ENCODE assay signal across 24 mouse cellular contexts in the genomic region with DNA sequence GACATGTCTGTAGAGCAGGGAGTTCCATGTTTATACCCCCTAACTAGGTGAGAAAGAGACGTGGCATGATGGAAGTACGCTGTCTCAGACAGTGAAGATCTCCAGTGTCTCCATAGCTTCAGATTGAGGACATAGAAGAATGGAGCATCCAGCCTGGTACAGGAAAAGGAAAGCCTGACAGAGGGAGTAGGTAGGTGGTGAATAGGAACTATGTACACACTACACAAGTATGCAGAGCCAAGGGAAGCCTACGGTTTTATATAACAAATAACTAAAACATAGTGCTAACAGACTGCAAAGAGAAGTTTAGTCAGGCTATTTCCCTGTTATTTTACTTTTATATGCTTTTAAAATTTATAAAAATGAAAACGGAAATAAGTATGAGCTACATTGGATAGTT.
DNase-seq lines count a peak whose midpoint lies in the region; ATAC-seq and TF ChIP-seq lines count a peak whose summit lies in the region.
"Had no signal": no experiment of that assay in that cellular context is flagged by ENCODE, and none has a peak within 500 bp of the region (broad histone marks: within the 10 kb centered on the region; RNA-seq: fewer than 3 reads in every experiment).

No protein-coding gene starts in this region.

- no peak for TF ChIP-seq CTCF in lung, postnatal 0 days (IDR thresholded peaks at IDR 0.05)

- no peaks in the 10 kb centered on the region for H3K36me3 ChIP-seq in lung, postnatal 0 days (ENCODE audit: insufficient read depth, low read length)
- H3K36me3 ChIP-seq: embryonic facial prominence, embryonic 12.5 days; embryonic facial prominence, embryonic 15.5 days; hindbrain, embryonic 10.5 days; hindbrain, embryonic 13.5 days had no signal

- no peaks in the 10 kb centered on the region for H3K4me1 ChIP-seq in lung, postnatal 0 days (ENCODE audit: insufficient read depth, low read depth, low read length)
- H3K4me1 ChIP-seq: embryonic facial prominence, embryonic 12.5 days; embryonic facial prominence, embryonic 15.5 days; hindbrain, embryonic 10.5 days; hindbrain, embryonic 13.5 days had no signal

- H3K4me2 ChIP-seq in lung, postnatal 0 days (replicated peaks; ENCODE audit: low read depth, low read length), result no peak overlapping the region
- H3K4me2 ChIP-seq: embryonic facial prominence, embryonic 12.5 days; embryonic facial prominence, embryonic 15.5 days; heart, embryonic 11.5 days; hindbrain, embryonic 13.5 days had no signal

- H3K9me3 ChIP-seq in lung, postnatal 0 days (ENCODE audit: low read length), result no peaks in the 10 kb centered on the region
- H3K9me3 ChIP-seq: embryonic facial prominence, embryonic 12.5 days; embryonic facial prominence, embryonic 15.5 days; hindbrain, embryonic 10.5 days; hindbrain, embryonic 13.5 days had no signal

- H3K27ac ChIP-seq in lung, postnatal 0 days (ENCODE audit: low read length), result no peak overlapping the region
- H3K27ac ChIP-seq: embryonic facial prominence, embryonic 12.5 days; embryonic facial prominence, embryonic 15.5 days; hindbrain, embryonic 10.5 days; hindbrain, embryonic 13.5 days had no signal

- WGBS in lung, postnatal 0 days, result 85% methylated on average over 4 of the region's 4 CpGs

- no peak for TF ChIP-seq EP300 in lung, postnatal 0 days (IDR thresholded peaks at IDR 0.05)

- no peaks in the 10 kb centered on the region for H3K27me3 ChIP-seq in lung, postnatal 0 days (replicated peaks; ENCODE audit: insufficient read depth, low read length)
- H3K27me3 ChIP-seq: embryonic facial prominence, embryonic 12.5 days; embryonic facial prominence, embryonic 15.5 days had no signal

- H3K4me3 ChIP-seq in lung, postnatal 0 days (ENCODE audit: low read depth, low read length), result no peak overlapping the region
- H3K4me3 ChIP-seq: embryonic facial prominence, embryonic 12.5 days; embryonic facial prominence, embryonic 15.5 days; hindbrain, embryonic 10.5 days; hindbrain, embryonic 13.5 days had no signal

- ATAC-seq in frontal cortex, adult (ENCODE audit: low TSS enrichment), result peak; percentile 100
- no peak for ATAC-seq in lung, postnatal 0 days
- ATAC-seq: activated CD4-positive, CD25-positive, alpha-beta regulatory T cell, adult 4 months; forebrain, embryonic 14.5 days; forebrain, postnatal 0 days; hindbrain, embryonic 16.5 days had no signal

- H3K9ac ChIP-seq in lung, postnatal 0 days (replicated peaks; ENCODE audit: low read depth), result no peak overlapping the region
- H3K9ac ChIP-seq: embryonic facial prominence, embryonic 12.5 days; embryonic facial prominence, embryonic 15.5 days; forebrain, postnatal 0 days; hindbrain, embryonic 13.5 days had no signal

- DNase-seq in frontal cortex, postnatal 14 days (ENCODE audit: low spot score in 2 of 2), result no peak
- peak; percentile 4 for DNase-seq in layer of hippocampus, adult 9-10 months (ENCODE audit: low spot score)
- DNase-seq in layer of hippocampus, adult 11-12 months (ENCODE audit: low spot score), result no peak
- peak; percentile 3 for DNase-seq in lung, postnatal 0 days (ENCODE audit: low spot score)
- DNase-seq in lung, postnatal 10 days, result no peak
- DNase-seq in kidney, postnatal 4 days, result no peak
- DNase-seq: adrenal gland, adult 8-10 months; adrenal gland, postnatal 25 days; cerebellum, adult 11 months; cerebellum, adult 2 months; cerebellum, adult 9-11 months; cerebellum, postnatal 25 days; forebrain, postnatal 0 days; gastrocnemius, postnatal 10 days; gastrocnemius, postnatal 36 days had no signal

Comparison
In these comparisons a context has a peak if more than half of its experiments do, and no peak if none do; other contexts are left out.
1. DNase-seq: peak in layer of hippocampus, adult 9-10 months (single experiment) and lung, postnatal 0 days (single experiment); none in frontal cortex, postnatal 14 days (0 of 2), layer of hippocampus, adult 11-12 months (single experiment), lung, postnatal 10 days (single experiment) and kidney, postnatal 4 days (0 of 2).